Mouse (Mus musculus) lung, postnatal 25 days (tissue): Measurements from ENCODE around the gene Rhbdd1.

Experiments
- DNase-seq: peaks from one replicate; pipeline ENCODE4 v3.0.0; 2022; ENCODE audit warnings: low spot score

Rhbdd1 gene

DNA sequence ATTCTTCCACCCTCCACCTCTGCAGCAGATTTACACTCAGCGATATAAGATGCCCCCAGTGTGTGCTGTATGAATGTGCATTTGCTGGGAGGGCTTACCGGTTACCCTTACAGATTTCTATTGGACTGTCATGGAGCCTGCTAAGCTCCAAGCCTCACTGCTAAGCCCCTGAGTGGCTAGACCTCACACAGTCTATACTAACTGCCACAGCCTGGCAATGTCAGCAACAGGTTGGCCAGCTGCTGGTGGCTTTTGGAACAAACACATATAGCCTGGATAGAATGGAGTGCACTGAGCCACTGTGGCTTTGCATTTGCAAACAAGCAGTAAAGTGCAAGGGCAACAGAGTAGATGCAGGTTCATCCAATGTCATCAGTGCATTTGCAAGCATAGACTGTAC, 175.7 kb downstream of the Rhbdd1 start:
- no peak for DNase-seq
